Mouse (Mus musculus) forebrain, postnatal 0 days (tissue): ENCODE measurements at regions not wholly inside any gene's neighbourhood (a gene's known extent, or its start where the extent isn't known, plus 50 kb on each side); places are given as distances from the start of the nearest gene placed in this dataset.

Experiments used
- ATAC-seq: fragments of 200-750 bp; cut with Nextera tagmentation; 2 replicates; pipeline ENCODE4 v1.8.0; 2017; ENCODE audit warnings: mild to moderate bottlenecking, moderate library complexity
- DNase-seq: peaks from one replicate; pipeline ENCODE4 v3.0.0-alpha.2; 2015
- H3K27ac ChIP-seq: fragments of 300-500 bp; sonication (generic); 2 replicates; pipeline ENCODE4 v1.5.1; 2014; ENCODE audit warnings: low read depth, mild to moderate bottlenecking, antibody characterized with exemption, low read length, moderate library complexity, mixed read lengths
- H3K27me3 ChIP-seq: fragments of 300-500 bp; sonication (generic); 2 replicates; pipeline ENCODE4 v1.6.1; 2014; ENCODE audit warnings: mild to moderate bottlenecking, low read length, mixed read lengths; ENCODE audit not compliant: insufficient read depth
- H3K36me3 ChIP-seq: fragments of 300-500 bp; sonication (generic); 2 replicates; pipeline ENCODE4 v1.6.1; 2014; ENCODE audit warnings: mild to moderate bottlenecking, moderate library complexity; ENCODE audit not compliant: insufficient read depth
- H3K4me1 ChIP-seq: fragments of 300-500 bp; sonication (generic); 2 replicates; pipeline ENCODE4 v1.6.1; 2014; ENCODE audit warnings: antibody characterized with exemption; ENCODE audit not compliant: insufficient read depth
- H3K4me2 ChIP-seq: fragments of 300-500 bp; sonication (generic); 2 replicates; pipeline ENCODE4 v1.6.1; 2014; ENCODE audit warnings: low read depth, mild to moderate bottlenecking, moderate library complexity
- H3K4me3 ChIP-seq: fragments of 300-500 bp; sonication (generic); 2 replicates; pipeline ENCODE4 v1.5.1; 2014; ENCODE audit warnings: low read depth, low read length, mixed read lengths
- H3K9ac ChIP-seq: fragments of 300-500 bp; sonication (generic); 2 replicates; pipeline ENCODE4 v1.6.1; 2014; ENCODE audit warnings: mild to moderate bottlenecking
- H3K9me3 ChIP-seq: fragments of 300-500 bp; sonication (generic); 2 replicates; pipeline ENCODE4 v1.6.1; 2016; ENCODE audit warnings: low read length
- CTCF ChIP-seq: sonication (generic); IDR thresholded peaks from 2 replicates; pipeline ENCODE4 v1.5.1; 2016; ENCODE audit warnings: antibody characterized with exemption, control low read depth, low read depth
- WGBS: fragments of 180-500 bp; shearing (Covaris S2); extraction: QIAGEN DNeasy Blood & Tissue Kit; methylation state at CpG from one replicate; pipeline ENCODE4 v1.1.7; 2014; 5-methylcytosine and 5-hydroxymethylcytosine counted together

- Histone ChIP-seq H3K4me1 (no peaks in the 10 kb centered on the region), H3K9ac (no peak overlapping the region), H3K27ac (no peak overlapping the region), H3K27me3 (no peaks in the 10 kb centered on the region), H3K4me2 (no peak overlapping the region), H3K36me3 (no peaks in the 10 kb centered on the region), H3K4me3 (no peak overlapping the region), H3K9me3 (no peaks in the 10 kb centered on the region)
- WGBS, result 43% methylated on average over 17 of the region's 17 CpGs
- DNase-seq (no peak), ATAC-seq (no peak)
- TF ChIP-seq CTCF, result no peak
Observed at GRCm38 (mm10) chr13:107371616-107372582, 350.0 kb upstream of the Kif2a start.

DNA sequence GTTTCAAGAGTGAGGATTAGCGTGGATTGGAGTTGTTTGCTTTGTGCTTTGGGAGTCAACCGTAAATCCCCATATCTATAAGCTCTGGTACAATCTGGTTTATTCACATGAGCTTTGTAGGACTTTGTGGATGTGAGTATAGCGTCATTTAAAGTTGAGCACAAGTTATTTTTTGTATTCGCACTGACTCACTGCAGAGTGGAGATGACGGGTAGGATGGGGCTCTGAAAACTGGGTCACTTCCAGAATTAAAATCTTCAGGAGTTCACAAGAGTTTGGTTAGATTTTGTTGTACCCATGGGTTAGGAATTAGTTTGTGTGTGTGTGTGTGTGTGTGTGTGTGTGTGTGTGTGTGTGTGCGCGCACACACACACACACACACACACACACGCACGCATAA lies 345.7 kb upstream of the Kif2a start:
- H3K36me3 ChIP-seq, result no peaks in the 10 kb centered on the region
- H3K9me3 ChIP-seq, result no peaks in the 10 kb centered on the region
- H3K4me1 ChIP-seq, result 0 out of 2 replicates have a peak, but pooled peaks cover 3% of the 10 kb centered on the region
- no peak for TF ChIP-seq CTCF
- H3K9ac ChIP-seq, result no peak overlapping the region
- no peak for DNase-seq
- no peak for ATAC-seq
- H3K27me3 ChIP-seq, result no peaks in the 10 kb centered on the region
- no peak overlapping the region for H3K27ac ChIP-seq
- H3K4me2 ChIP-seq, result no peak overlapping the region
- H3K4me3 ChIP-seq, result no peak overlapping the region
- WGBS, result 91% methylated on average over 9 of the region's 9 CpGs

- H3K9me3 ChIP-seq, result no peaks in the 10 kb centered on the region
- H3K36me3 ChIP-seq, result no peaks in the 10 kb centered on the region
- TF ChIP-seq CTCF, result no peak
- H3K27me3 ChIP-seq, result no peaks in the 10 kb centered on the region
- H3K4me3 ChIP-seq, result no peak overlapping the region
- no peak overlapping the region for H3K4me2 ChIP-seq
- DNase-seq, result no peak
- 0 out of 2 replicates have a peak, but pooled peaks cover 3% of the 10 kb centered on the region for H3K4me1 ChIP-seq
- no peak overlapping the region for H3K9ac ChIP-seq
- H3K27ac ChIP-seq, result 0 out of 2 replicates have a peak overlapping the region, but pooled peaks have one; percentile 45
- 64% methylated on average over 6 of the region's 6 CpGs for WGBS
- ATAC-seq, result no peak
Observed at GRCm38 (mm10) chr13:107365766-107366165, 343.8 kb upstream of the Kif2a start.

DNA sequence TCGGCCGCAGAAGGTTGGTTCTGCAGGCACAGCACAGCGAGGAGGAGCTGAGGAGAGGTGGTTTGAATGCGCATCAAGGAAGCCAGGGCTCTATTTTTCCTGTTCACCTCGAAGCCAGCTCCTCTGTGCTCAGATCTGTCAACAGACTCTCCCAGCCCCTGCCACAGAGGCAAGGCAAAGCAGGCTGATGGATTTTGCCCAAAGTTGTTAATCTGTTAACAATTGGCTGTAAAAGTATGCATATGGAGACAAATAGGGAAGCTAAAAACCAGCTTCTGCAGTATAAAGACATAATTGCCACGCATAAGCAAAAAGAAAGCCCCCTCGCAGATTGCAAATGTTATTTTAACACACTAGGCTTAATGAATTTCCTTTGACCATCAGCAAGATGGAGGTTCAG lies 343.3 kb upstream of the Kif2a start:
- 57% methylated on average over 7 of the region's 7 CpGs for WGBS
- Histone ChIP-seq H3K9ac (no peak overlapping the region), H3K4me3 (no peak overlapping the region), H3K27me3 (no peaks in the 10 kb centered on the region), H3K4me1 (0 out of 2 replicates have a peak, but pooled peaks cover 3% of the 10 kb centered on the region), H3K4me2 (no peak overlapping the region), H3K9me3 (no peaks in the 10 kb centered on the region), H3K36me3 (no peaks in the 10 kb centered on the region), H3K27ac (peak overlapping the region; percentile 45)
- DNase-seq, result peak; percentile 44
- TF ChIP-seq CTCF, result no peak
- peak; percentile 51; the same call in 1 of the 2 replicates for ATAC-seq

DNA sequence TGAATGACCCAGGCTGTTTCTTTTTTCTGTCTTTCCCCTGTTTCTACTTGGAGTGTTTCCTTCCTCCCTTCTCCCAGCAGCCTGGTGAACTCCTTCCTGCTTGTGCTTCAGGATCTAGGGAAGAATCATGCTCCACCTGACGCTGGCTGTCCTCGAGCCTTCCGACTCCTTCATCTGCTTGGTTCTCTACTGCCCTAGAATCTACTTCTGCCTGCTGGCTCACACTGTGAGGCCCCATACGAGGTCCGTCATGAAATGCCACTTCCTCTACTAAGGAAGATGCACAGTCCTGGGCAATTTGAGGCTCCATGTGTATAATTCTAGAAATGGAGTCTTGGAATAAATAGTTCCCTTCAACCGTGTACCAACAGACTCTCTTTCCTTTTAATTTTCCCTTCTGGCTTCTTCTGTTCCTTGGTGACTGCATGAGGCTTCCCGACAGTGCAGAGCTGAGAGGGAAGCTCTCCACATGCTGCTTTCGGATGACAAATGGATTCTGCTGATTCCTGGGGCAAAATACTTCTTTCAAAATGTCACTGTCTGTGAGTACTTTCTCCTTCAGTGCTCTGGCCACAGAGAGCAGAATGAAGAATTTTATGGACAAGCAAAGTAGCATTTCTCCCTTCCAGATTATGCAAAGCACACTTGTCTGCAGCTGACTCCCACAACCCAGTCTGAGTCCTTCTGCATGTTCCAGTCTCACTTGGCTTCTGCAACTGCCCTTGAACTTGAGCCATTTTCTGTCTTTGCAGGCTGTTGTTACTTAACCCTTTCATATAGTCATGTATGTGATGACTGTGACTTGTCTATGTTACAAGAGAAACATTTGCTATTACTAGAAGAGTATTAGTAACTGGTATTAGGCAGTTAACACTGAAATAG lies 341.1 kb upstream of the Kif2a start:
- Histone ChIP-seq H3K27ac (0 out of 2 replicates have a peak overlapping the region, but pooled peaks have one; percentile 29), H3K4me2 (no peak overlapping the region), H3K36me3 (no peaks in the 10 kb centered on the region), H3K27me3 (no peaks in the 10 kb centered on the region), H3K4me1 (0 out of 2 replicates have a peak, but pooled peaks cover 3% of the 10 kb centered on the region), H3K9ac (no peak overlapping the region), H3K9me3 (no peaks in the 10 kb centered on the region), H3K4me3 (no peak overlapping the region)
- peak; percentile 53 for ATAC-seq
- DNase-seq, result peak; percentile 38
- TF ChIP-seq CTCF, result no peak
- WGBS, result 67% methylated on average over 8 of the region's 8 CpGs

- no peaks in the 10 kb centered on the region for H3K27me3 ChIP-seq
- ATAC-seq (no peak), DNase-seq (no peak)
- no peak for TF ChIP-seq CTCF
- H3K4me2 ChIP-seq, result no peak overlapping the region
- H3K4me1 ChIP-seq, result peaks cover 4% of the 10 kb centered on the region; the same call in 1 of the 2 replicates
- WGBS, result 68% methylated on average over 11 of the region's 11 CpGs
- no peaks in the 10 kb centered on the region for H3K9me3 ChIP-seq
- H3K27ac ChIP-seq, result no peak overlapping the region
- H3K36me3 ChIP-seq, result no peaks in the 10 kb centered on the region
- no peak overlapping the region for H3K9ac ChIP-seq
- H3K4me3 ChIP-seq, result no peak overlapping the region
Observed at GRCm38 (mm10) chr13:107340802-107341364, 319.0 kb upstream of the Kif2a start.
